Mouse (Mus musculus): ENCODE data around the gene Shmt1. TPM values are rescaled to one million over a fixed set of nuclear protein-coding genes. Genes with fewer than 3 reads are reported as not detected.
A peak's percentile ranks its signal among the peaks of the same experiment; 100 is the strongest.

Shmt1 gene
- polyA plus RNA-seq, 1 experiment from 2014 or later: 18.4 TPM

GRCm38 (mm10) chr11:60774841-60775240 is 36.7 kb downstream of the Shmt1 start:
- ATAC-seq (no peak), DNase-seq (ENCODE audit: low spot score) (peak; percentile 33)
- peak overlapping the region; percentile 12; the same call in 1 of the 2 replicates for H3K9ac ChIP-seq (replicated peaks; ENCODE audit: low read depth)
- H3K9me3 ChIP-seq (ENCODE audit: low read length): no peaks in the 10 kb centered on the region
- TF ChIP-seq CTCF (IDR thresholded peaks at IDR 0.05) (no peak), EP300 (IDR thresholded peaks at IDR 0.05) (no peak)
- H3K36me3 ChIP-seq (ENCODE audit: insufficient read depth, low read length): no peaks in the 10 kb centered on the region
- H3K4me3 ChIP-seq (ENCODE audit: low read depth, low read length): no peak overlapping the region
- WGBS: 28% methylated on average over 1 of the region's 1 CpGs
- H3K27ac ChIP-seq (ENCODE audit: low read length): 0 out of 2 replicates have a peak overlapping the region, but pooled peaks have one; percentile 23
- no peaks in the 10 kb centered on the region for H3K27me3 ChIP-seq (replicated peaks; ENCODE audit: insufficient read depth, low read length)
- no peak overlapping the region for H3K4me2 ChIP-seq (replicated peaks; ENCODE audit: low read depth, low read length)
- H3K4me1 ChIP-seq (ENCODE audit: insufficient read depth, low read depth, low read length): peaks cover 30% of the 10 kb centered on the region

DNA sequence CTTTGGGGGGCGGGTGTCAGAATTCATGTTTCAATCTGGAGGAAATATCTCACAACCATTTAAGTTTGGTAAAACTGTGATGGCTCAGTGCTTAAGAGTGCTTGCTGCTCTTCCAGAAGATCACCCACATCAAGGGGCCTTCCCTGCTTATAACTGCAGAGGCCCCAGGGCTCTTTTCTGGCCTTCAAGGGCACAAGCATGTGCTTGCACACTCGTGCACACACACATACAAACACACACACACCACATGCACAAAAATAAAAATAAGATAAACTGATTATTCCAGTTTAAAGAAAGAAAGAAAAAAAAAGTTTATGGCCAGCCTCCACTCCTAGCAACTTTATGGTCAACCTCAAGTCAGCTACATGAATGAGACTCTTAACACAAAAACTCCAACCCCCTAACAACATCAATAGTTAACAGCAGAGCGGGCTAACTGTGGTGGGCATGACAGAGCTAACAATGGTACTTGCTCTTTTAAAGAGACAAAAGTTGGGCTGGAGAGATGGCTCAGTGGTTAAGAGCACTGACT is 37.3 kb downstream of the Shmt1 start:
- no peaks in the 10 kb centered on the region for H3K9me3 ChIP-seq (ENCODE audit: low read length)
- DNase-seq (ENCODE audit: low spot score) (no peak), ATAC-seq (no peak)
- H3K9ac ChIP-seq (replicated peaks; ENCODE audit: low read depth): no peak overlapping the region
- H3K27me3 ChIP-seq (replicated peaks; ENCODE audit: insufficient read depth, low read length): no peaks in the 10 kb centered on the region
- H3K4me2 ChIP-seq (replicated peaks; ENCODE audit: low read depth, low read length): no peak overlapping the region
- H3K4me1 ChIP-seq (ENCODE audit: insufficient read depth, low read depth, low read length): peaks cover 24% of the 10 kb centered on the region
- no peak overlapping the region for H3K27ac ChIP-seq (ENCODE audit: low read length)
- no peak for TF ChIP-seq EP300 (IDR thresholded peaks at IDR 0.05)
- TF ChIP-seq CTCF (IDR thresholded peaks at IDR 0.05): no peak
- WGBS: 82% methylated on average over 3 of the region's 3 CpGs
- H3K36me3 ChIP-seq (ENCODE audit: insufficient read depth, low read length): no peaks in the 10 kb centered on the region
- no peak overlapping the region for H3K4me3 ChIP-seq (ENCODE audit: low read depth, low read length)

DNA sequence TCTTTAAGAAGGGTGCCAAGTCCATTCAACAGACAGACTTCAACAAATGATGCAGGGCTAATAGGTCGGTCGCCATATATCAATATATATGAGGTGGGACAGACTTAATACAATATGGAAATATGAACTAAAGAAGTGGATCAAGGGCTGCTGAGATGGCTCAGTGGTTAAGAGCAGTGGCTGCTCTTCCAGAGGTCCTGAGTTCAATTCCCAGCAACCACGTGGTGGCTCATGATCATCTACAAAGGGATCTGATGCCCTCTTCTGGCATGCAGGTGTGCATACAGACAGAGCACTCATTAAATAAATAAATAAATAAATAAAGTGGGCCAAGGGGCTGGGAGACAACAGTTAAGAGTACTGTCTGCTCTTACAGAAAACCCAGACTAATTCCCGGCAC is 39.4 kb downstream of the Shmt1 start:
- no peak overlapping the region for H3K4me2 ChIP-seq (replicated peaks; ENCODE audit: low read depth, low read length)
- TF ChIP-seq CTCF (IDR thresholded peaks at IDR 0.05): no peak
- TF ChIP-seq EP300 (IDR thresholded peaks at IDR 0.05): no peak
- no peak overlapping the region for H3K9ac ChIP-seq (replicated peaks; ENCODE audit: low read depth)
- no peaks in the 10 kb centered on the region for H3K27me3 ChIP-seq (replicated peaks; ENCODE audit: insufficient read depth, low read length)
- DNase-seq (ENCODE audit: low spot score): no peak
- WGBS: 79% methylated on average over 4 of the region's 4 CpGs
- no peak overlapping the region for H3K27ac ChIP-seq (ENCODE audit: low read length)
- ATAC-seq: no peak
- no peak overlapping the region for H3K4me3 ChIP-seq (ENCODE audit: low read depth, low read length)
- peaks cover 9% of the 10 kb centered on the region; the same call in 1 of the 2 replicates for H3K4me1 ChIP-seq (ENCODE audit: insufficient read depth, low read depth, low read length)
- H3K36me3 ChIP-seq (ENCODE audit: insufficient read depth, low read length): no peaks in the 10 kb centered on the region
- H3K9me3 ChIP-seq (ENCODE audit: low read length): no peaks in the 10 kb centered on the region

DNA sequence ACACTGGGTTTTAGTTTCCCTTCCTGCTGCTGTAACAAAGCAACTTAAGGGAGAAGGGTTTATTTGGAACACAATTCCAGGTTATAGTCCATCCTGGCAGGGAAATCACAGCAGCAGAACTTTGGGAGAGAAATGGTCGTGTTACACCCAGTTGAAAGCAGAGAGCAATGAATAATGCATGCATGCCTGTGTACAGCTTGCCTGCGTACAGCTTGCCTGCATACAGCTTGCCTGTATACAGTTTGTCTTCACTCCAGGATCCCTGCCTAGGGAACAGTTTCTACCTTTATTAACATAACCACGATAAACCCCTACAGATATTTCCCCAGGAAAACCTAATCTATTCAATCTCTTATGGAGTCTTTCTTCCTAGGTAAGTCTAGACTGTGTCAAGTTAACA is 40.7 kb downstream of the Shmt1 start:
- WGBS: 85% methylated on average over 3 of the region's 3 CpGs
- no peak overlapping the region for H3K27ac ChIP-seq (ENCODE audit: low read length)
- no peaks in the 10 kb centered on the region for H3K36me3 ChIP-seq (ENCODE audit: insufficient read depth, low read length)
- no peak for TF ChIP-seq EP300 (IDR thresholded peaks at IDR 0.05)
- TF ChIP-seq CTCF (IDR thresholded peaks at IDR 0.05): no peak
- ATAC-seq (no peak), DNase-seq (ENCODE audit: low spot score) (no peak)
- no peak overlapping the region for H3K4me3 ChIP-seq (ENCODE audit: low read depth, low read length)
- no peaks in the 10 kb centered on the region for H3K27me3 ChIP-seq (replicated peaks; ENCODE audit: insufficient read depth, low read length)
- H3K4me2 ChIP-seq (replicated peaks; ENCODE audit: low read depth, low read length): no peak overlapping the region
- no peaks in the 10 kb centered on the region for H3K9me3 ChIP-seq (ENCODE audit: low read length)
- H3K4me1 ChIP-seq (ENCODE audit: insufficient read depth, low read depth, low read length): peaks cover 9% of the 10 kb centered on the region; the same call in 1 of the 2 replicates
- H3K9ac ChIP-seq (replicated peaks; ENCODE audit: low read depth): no peak overlapping the region

- 47% methylated on average over 2 of the region's 2 CpGs for WGBS
- peak; percentile 91 for ATAC-seq
Observed at GRCm38 (mm10) chr11:60769322-60769721, 42.2 kb downstream of the Shmt1 start.

DNA sequence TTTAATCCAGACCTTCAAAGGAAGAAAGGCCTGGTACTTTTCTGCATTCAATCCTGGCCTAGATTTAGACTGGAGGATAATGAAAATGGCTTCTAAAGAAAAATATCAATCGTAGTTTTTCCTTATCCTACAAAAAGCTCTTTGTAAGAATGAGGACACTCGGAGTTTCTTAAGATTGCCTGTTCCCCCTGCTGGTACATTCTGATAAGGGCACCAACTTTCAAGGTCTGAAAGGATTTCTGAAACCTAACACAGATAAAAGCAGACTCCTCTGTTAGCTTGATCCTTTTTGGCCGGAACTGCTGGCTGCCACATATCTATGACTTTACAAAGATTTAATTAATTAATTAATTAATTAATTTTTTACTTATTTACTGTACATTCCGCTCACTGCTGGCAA is 44.5 kb downstream of the Shmt1 start:
- DNase-seq (ENCODE audit: low spot score): no peak
- WGBS: 77% methylated on average over 4 of the region's 4 CpGs

More at GRCm38 (mm10) chr11:60769322-60769721, 42.2 kb downstream of the Shmt1 start:
- H3K4me3 ChIP-seq (ENCODE audit: low read depth, low read length): no peak overlapping the region
- H3K9ac ChIP-seq (replicated peaks; ENCODE audit: low read depth): no peak overlapping the region
- H3K4me2 ChIP-seq (replicated peaks; ENCODE audit: low read depth, low read length): no peak overlapping the region
- 0 out of 2 replicates have a peak overlapping the region, but pooled peaks have one; percentile 3 for H3K27ac ChIP-seq (ENCODE audit: low read length)
- no peaks in the 10 kb centered on the region for H3K36me3 ChIP-seq (ENCODE audit: insufficient read depth, low read length)
- no peaks in the 10 kb centered on the region for H3K4me1 ChIP-seq (ENCODE audit: insufficient read depth, low read depth, low read length)
- no peaks in the 10 kb centered on the region for H3K27me3 ChIP-seq (replicated peaks; ENCODE audit: insufficient read depth, low read length)
- TF ChIP-seq CTCF (IDR thresholded peaks at IDR 0.05) (no peak), EP300 (IDR thresholded peaks at IDR 0.05) (peak; percentile 56)
- DNase-seq (ENCODE audit: low spot score): peak; percentile 81
- no peaks in the 10 kb centered on the region for H3K9me3 ChIP-seq (ENCODE audit: low read length)

More for the DNA sequence above, 44.5 kb downstream of the Shmt1 start:
- Histone ChIP-seq H3K4me3 (ENCODE audit: low read depth, low read length) (no peak overlapping the region), H3K9ac (replicated peaks; ENCODE audit: low read depth) (no peak overlapping the region), H3K9me3 (ENCODE audit: low read length) (no peaks in the 10 kb centered on the region), H3K27me3 (replicated peaks; ENCODE audit: insufficient read depth, low read length) (no peaks in the 10 kb centered on the region), H3K36me3 (ENCODE audit: insufficient read depth, low read length) (no peaks in the 10 kb centered on the region), H3K27ac (ENCODE audit: low read length) (no peak overlapping the region), H3K4me1 (ENCODE audit: insufficient read depth, low read depth, low read length) (no peaks in the 10 kb centered on the region), H3K4me2 (replicated peaks; ENCODE audit: low read depth, low read length) (no peak overlapping the region)
- TF ChIP-seq EP300 (IDR thresholded peaks at IDR 0.05): no peak
- peak; percentile 32 for TF ChIP-seq CTCF (IDR thresholded peaks at IDR 0.05)
- ATAC-seq: no peak
